Mouse (Mus musculus): ENCODE results near the gene Nat10. TPM values are rescaled to one million over a fixed set of nuclear protein-coding genes. Genes with fewer than 3 reads are reported as not detected.
A peak's percentile ranks its signal among the peaks of the same experiment; 100 is the strongest.

The Nat10 gene
- polyA plus RNA-seq, 1 experiment from 2014 or later: 23.7 TPM

DNA sequence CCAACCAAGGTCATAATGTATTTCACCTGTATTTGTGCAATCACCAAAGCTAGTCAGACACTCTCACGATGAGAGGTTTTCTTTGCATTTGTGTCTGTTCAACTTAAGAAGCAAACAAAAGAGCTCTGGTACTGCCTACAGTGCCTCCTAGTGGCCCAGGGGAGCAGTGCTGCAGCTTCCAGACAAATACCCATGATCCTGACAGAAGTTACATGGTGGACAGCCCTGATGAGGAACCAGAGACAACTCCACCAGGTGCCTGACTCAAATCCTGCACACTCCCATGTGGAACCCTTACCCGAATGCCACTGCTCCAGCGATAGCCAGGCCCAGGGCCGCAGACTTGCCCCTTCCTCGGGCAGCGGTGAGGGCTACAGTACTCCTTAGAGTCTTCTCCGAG is 17.1 kb downstream of the Nat10 start:
- 83% methylated on average over 7 of the region's 7 CpGs for WGBS
- ATAC-seq (ENCODE audit: borderline replicate concordance, extremely low read depth, low FRiP score, low TSS enrichment): no peak
- H3K36me3 ChIP-seq: peaks cover 44% of the 10 kb centered on the region

GRCm38 (mm10) chr2:103743536-103743935 is 17.5 kb downstream of the Nat10 start:
- Histone ChIP-seq H3K4me3 (no peak overlapping the region), H3K4me2 (no peak overlapping the region), H3K9me3 (no peaks in the 10 kb centered on the region), H3K9ac (no peak overlapping the region), H3K27me3 (no peaks in the 10 kb centered on the region), H3K36me3 (peaks cover 40% of the 10 kb centered on the region), H3K4me1 (no peaks in the 10 kb centered on the region), H3K27ac (no peak overlapping the region)
- ATAC-seq (ENCODE audit: borderline replicate concordance, extremely low read depth, low FRiP score, low TSS enrichment): no peak
- 93% methylated on average over 2 of the region's 2 CpGs for WGBS

More for the DNA sequence above, 17.1 kb downstream of the Nat10 start:
- Histone ChIP-seq H3K9ac (no peak overlapping the region), H3K4me3 (no peak overlapping the region), H3K4me1 (no peaks in the 10 kb centered on the region), H3K4me2 (no peak overlapping the region), H3K27ac (no peak overlapping the region), H3K27me3 (no peaks in the 10 kb centered on the region), H3K9me3 (no peaks in the 10 kb centered on the region)

- Histone ChIP-seq H3K27me3 (no peaks in the 10 kb centered on the region), H3K9ac (no peak overlapping the region), H3K4me2 (no peak overlapping the region), H3K36me3 (peaks cover 35% of the 10 kb centered on the region), H3K4me1 (no peaks in the 10 kb centered on the region), H3K9me3 (no peaks in the 10 kb centered on the region), H3K4me3 (no peak overlapping the region), H3K27ac (no peak overlapping the region)
- 95% methylated on average over 6 of the region's 6 CpGs for WGBS
- no peak for ATAC-seq (ENCODE audit: borderline replicate concordance, extremely low read depth, low FRiP score, low TSS enrichment)
Measured at GRCm38 (mm10) chr2:103742821-103743220, 18.2 kb downstream of the Nat10 start.

GRCm38 (mm10) chr2:103731423-103731822 is 29.6 kb downstream of the Nat10 start:
- 91% methylated on average over 6 of the region's 6 CpGs for WGBS
- Histone ChIP-seq H3K4me2 (no peak overlapping the region), H3K27ac (no peak overlapping the region), H3K36me3 (peaks cover 50% of the 10 kb centered on the region), H3K9ac (no peak overlapping the region), H3K4me1 (no peaks in the 10 kb centered on the region), H3K9me3 (no peaks in the 10 kb centered on the region), H3K27me3 (no peaks in the 10 kb centered on the region), H3K4me3 (no peak overlapping the region)
- no peak for ATAC-seq (ENCODE audit: borderline replicate concordance, extremely low read depth, low FRiP score, low TSS enrichment)

DNA sequence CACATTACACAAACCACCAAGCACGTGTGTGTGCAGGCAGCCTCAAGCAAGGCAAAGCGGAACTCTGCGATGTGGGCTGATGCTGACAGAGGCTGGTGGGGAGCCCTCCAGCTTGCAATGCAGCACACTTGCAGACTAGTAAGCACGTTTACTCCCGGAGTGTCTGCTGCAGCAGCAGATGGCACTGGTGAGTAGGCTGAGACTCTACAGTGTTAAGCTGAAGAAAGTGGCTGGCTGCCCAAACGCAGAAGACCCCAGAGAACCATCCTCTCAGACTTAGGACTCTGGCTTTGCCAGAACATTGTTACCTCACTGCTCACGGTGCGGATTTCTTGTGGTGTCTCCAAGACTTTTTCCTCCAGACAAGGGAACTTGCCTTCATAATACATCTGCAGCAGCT is 30.1 kb downstream of the Nat10 start:
- no peak overlapping the region for H3K4me2 ChIP-seq
- no peak overlapping the region for H3K4me3 ChIP-seq
- ATAC-seq (ENCODE audit: borderline replicate concordance, extremely low read depth, low FRiP score, low TSS enrichment): no peak
- no peak overlapping the region for H3K9ac ChIP-seq
- H3K4me1 ChIP-seq: no peaks in the 10 kb centered on the region
- 83% methylated on average over 8 of the region's 8 CpGs for WGBS
- no peaks in the 10 kb centered on the region for H3K27me3 ChIP-seq
- peaks cover 47% of the 10 kb centered on the region for H3K36me3 ChIP-seq
- H3K9me3 ChIP-seq: no peaks in the 10 kb centered on the region
- H3K27ac ChIP-seq: no peak overlapping the region

GRCm38 (mm10) chr2:103728027-103728540 is 33.0 kb downstream of the Nat10 start:
- WGBS: 73% methylated on average over 12 of the region's 12 CpGs
- Histone ChIP-seq H3K27me3 (no peaks in the 10 kb centered on the region), H3K9ac (no peak overlapping the region), H3K4me1 (no peaks in the 10 kb centered on the region), H3K9me3 (no peaks in the 10 kb centered on the region), H3K27ac (no peak overlapping the region), H3K36me3 (peaks cover 51% of the 10 kb centered on the region), H3K4me3 (no peak overlapping the region), H3K4me2 (no peak overlapping the region)
- no peak for ATAC-seq (ENCODE audit: borderline replicate concordance, extremely low read depth, low FRiP score, low TSS enrichment)

GRCm38 (mm10) chr2:103724521-103724920 is 36.5 kb downstream of the Nat10 start:
- H3K4me3 ChIP-seq: no peak overlapping the region
- no peak overlapping the region for H3K4me2 ChIP-seq
- H3K27me3 ChIP-seq: no peaks in the 10 kb centered on the region
- no peaks in the 10 kb centered on the region for H3K9me3 ChIP-seq
- ATAC-seq (ENCODE audit: borderline replicate concordance, extremely low read depth, low FRiP score, low TSS enrichment): no peak
- peaks cover 53% of the 10 kb centered on the region for H3K36me3 ChIP-seq
- no peak overlapping the region for H3K27ac ChIP-seq
- 82% methylated on average over 2 of the region's 2 CpGs for WGBS
- H3K9ac ChIP-seq: no peak overlapping the region
- H3K4me1 ChIP-seq: no peaks in the 10 kb centered on the region

DNA sequence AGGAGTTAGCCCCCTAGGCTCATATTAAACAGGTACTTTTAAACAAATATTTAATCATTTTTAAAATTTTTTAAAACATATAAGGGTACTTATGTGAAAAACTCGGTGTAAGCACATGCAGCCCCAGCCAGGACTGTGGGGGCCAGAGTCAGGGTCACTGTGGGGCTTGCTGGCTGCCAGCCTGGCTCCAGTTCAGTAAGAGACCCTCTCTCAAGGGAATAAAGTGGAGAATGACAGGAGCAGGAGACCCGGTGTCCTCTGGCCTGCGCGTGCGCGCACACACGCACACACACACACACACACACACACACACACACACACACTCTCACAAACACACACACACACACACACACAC is 41.8 kb downstream of the Nat10 start:
- Histone ChIP-seq H3K27ac (peak overlapping the region; percentile 75), H3K36me3 (peaks cover 37% of the 10 kb centered on the region), H3K4me2 (no peak overlapping the region), H3K9me3 (no peaks in the 10 kb centered on the region), H3K4me3 (no peak overlapping the region), H3K9ac (no peak overlapping the region), H3K27me3 (no peaks in the 10 kb centered on the region), H3K4me1 (peaks cover 7% of the 10 kb centered on the region; the same call in 1 of the 2 replicates)
- WGBS: 84% methylated on average over 7 of the region's 7 CpGs
- ATAC-seq (ENCODE audit: borderline replicate concordance, extremely low read depth, low FRiP score, low TSS enrichment): peak; percentile 54

DNA sequence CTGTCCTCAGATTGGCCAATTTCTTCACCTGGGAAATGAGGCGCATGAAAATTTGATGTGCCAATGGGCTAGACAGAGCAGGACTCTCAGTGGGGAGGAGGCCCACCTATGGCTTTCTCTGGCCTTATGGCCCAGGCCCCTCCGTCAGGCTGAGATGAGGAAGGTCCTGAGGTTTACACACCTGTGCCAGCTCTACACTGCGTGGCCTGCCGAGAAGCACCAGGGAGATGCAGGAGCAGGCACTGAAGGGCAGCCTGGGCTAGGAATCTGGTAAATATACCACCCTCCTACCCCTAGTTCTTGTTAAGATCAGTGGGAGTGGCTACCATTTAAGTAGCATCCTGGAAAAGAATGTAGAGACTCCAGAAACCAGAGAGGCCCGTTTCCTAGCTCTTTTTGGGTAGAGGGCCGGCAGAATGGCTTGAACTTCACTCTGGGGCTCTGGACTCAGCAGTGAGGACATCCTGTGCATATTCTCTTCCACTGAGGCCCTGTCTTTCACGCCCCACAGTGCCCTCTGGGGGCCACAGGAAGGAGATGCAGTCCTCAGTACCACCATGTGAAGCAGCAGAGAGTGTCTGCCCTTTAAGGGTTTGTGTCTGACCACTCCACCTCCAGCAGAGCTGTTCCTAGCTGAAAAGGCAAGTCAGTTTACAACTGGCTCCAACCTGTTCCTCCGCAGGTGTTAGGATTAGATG is 42.3 kb downstream of the Nat10 start:
- peaks cover 35% of the 10 kb centered on the region for H3K36me3 ChIP-seq
- H3K4me1 ChIP-seq: peaks cover 8% of the 10 kb centered on the region; the same call in 1 of the 2 replicates
- peak overlapping the region; percentile 75 for H3K27ac ChIP-seq
- 45% methylated on average over 8 of the region's 8 CpGs for WGBS
- H3K9ac ChIP-seq: no peak overlapping the region
- ATAC-seq (ENCODE audit: borderline replicate concordance, extremely low read depth, low FRiP score, low TSS enrichment): peak; percentile 73
- no peaks in the 10 kb centered on the region for H3K9me3 ChIP-seq
- no peak overlapping the region for H3K4me2 ChIP-seq
- H3K27me3 ChIP-seq: no peaks in the 10 kb centered on the region
- no peak overlapping the region for H3K4me3 ChIP-seq

DNA sequence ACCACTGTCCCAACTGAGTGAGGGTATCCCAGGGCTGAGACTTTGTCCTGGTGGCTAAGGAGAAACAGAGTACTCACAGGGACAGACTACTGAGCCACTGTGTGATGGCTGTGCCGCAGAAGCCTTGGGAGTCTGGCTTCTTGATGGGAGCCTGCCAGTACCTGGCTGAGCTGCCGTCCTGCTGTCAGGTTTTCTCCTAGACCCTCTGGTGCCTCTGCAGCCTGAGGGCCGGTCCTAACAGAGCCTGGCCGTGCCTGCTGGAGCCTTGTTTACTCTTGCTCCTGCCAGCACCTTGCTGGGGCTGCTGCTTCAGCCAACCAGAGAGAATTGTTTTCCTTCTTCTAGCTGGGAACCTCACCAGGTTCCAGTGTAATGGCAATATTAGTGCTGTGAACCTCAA is 46.7 kb downstream of the Nat10 start:
- Histone ChIP-seq H3K9ac (no peak overlapping the region), H3K27ac (no peak overlapping the region), H3K4me3 (no peak overlapping the region), H3K4me2 (no peak overlapping the region), H3K36me3 (peaks cover 3% of the 10 kb centered on the region; the same call in 1 of the 2 replicates), H3K9me3 (no peaks in the 10 kb centered on the region), H3K27me3 (0 out of 2 replicates have a peak, but pooled peaks cover 6% of the 10 kb centered on the region), H3K4me1 (peaks cover 16% of the 10 kb centered on the region)
- no peak for ATAC-seq (ENCODE audit: borderline replicate concordance, extremely low read depth, low FRiP score, low TSS enrichment)
- 63% methylated on average over 4 of the region's 4 CpGs for WGBS

- ATAC-seq (ENCODE audit: borderline replicate concordance, extremely low read depth, low FRiP score, low TSS enrichment): no peak
- peaks cover 3% of the 10 kb centered on the region; the same call in 1 of the 2 replicates for H3K36me3 ChIP-seq
- no peak overlapping the region for H3K4me2 ChIP-seq
- peaks cover 15% of the 10 kb centered on the region for H3K4me1 ChIP-seq
- 74% methylated on average over 7 of the region's 7 CpGs for WGBS
- 0 out of 2 replicates have a peak, but pooled peaks cover 6% of the 10 kb centered on the region for H3K27me3 ChIP-seq
- no peak overlapping the region for H3K4me3 ChIP-seq
- no peak overlapping the region for H3K9ac ChIP-seq
- H3K9me3 ChIP-seq: no peaks in the 10 kb centered on the region
- H3K27ac ChIP-seq: no peak overlapping the region
Measured at GRCm38 (mm10) chr2:103713831-103714230, 47.2 kb downstream of the Nat10 start.

GRCm38 (mm10) chr2:103710849-103711248 is 50.2 kb downstream of the Nat10 start:
- H3K4me3 ChIP-seq: no peak overlapping the region
- H3K27ac ChIP-seq: no peak overlapping the region
- H3K9me3 ChIP-seq: no peaks in the 10 kb centered on the region
- H3K4me2 ChIP-seq: no peak overlapping the region
- peak; percentile 90 for ATAC-seq (ENCODE audit: borderline replicate concordance, extremely low read depth, low FRiP score, low TSS enrichment)
- H3K9ac ChIP-seq: no peak overlapping the region
- 0 out of 2 replicates have a peak, but pooled peaks cover under 1% of the 10 kb centered on the region for H3K36me3 ChIP-seq
- H3K4me1 ChIP-seq: peaks cover 22% of the 10 kb centered on the region
- 0 out of 2 replicates have a peak, but pooled peaks cover 6% of the 10 kb centered on the region for H3K27me3 ChIP-seq
- 44% methylated on average over 7 of the region's 7 CpGs for WGBS

Measured in lung, embryonic 15.5 days (tissue).